Mouse (Mus musculus): ENCODE results near the gene Meaf6.
A peak's percentile ranks its signal among the peaks of the same experiment; 100 is the strongest.

DNA sequence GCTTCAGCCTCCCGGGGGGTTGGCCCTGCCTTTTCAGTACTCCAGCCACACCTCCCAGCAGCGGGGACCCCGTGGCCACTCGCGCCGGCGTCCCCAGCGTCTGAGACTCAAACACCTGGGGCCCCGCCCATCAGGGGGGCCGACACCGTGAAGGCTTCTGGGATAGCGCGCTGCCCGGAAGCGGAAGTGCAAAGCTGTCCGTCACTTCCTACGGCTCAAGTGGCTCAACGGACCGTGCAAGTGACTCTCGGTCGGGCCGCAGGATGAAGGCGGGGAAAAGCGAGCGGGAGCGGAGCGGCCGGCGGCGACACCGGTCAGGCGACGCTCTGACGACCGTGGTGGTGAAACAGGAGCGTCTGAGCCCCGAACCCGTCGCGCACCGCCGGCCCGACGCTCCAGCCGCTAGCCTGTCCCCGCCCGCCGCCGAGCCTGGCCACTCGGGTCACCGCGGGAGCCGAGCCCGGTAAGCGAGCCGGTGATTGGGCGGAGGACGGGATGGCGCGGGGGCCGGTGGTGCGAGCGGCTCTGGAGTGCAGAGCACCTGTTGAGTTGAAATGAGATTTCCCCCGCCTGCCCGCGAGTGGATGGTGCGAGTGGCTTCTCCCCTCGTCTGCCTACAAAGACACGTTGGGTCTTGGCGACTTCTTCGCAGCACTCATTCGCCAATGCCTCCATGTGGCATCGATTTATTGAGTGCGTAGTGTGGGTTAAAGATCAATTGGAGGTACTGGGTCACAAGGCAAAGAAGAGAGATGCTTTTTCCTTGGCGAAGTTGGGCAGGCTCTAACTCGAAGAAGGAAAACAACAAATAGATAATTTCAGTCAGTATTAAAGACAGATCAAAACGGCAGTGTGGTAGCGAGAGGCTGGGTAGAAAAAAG lies 18.2 kb upstream of the Meaf6 start, which contains the start of gene Snip1:
- TF ChIP-seq CTCF (IDR thresholded peaks at IDR 0.05; ENCODE audit: low read depth), result peak; percentile 2; the same call in 1 of the 2 replicates
- peak; percentile 25 for TF ChIP-seq EP300 (optimal IDR thresholded peaks at IDR 0.05)

Data from stomach, postnatal 0 days (tissue).